Mouse (Mus musculus) erythroblast, embryonic 14.5 days (primary cell): ENCODE measurements around the gene Acyp2. TPM values are rescaled to one million over a fixed set of nuclear protein-coding genes. Genes with fewer than 3 reads are reported as not detected.
"Not testable (repeated sequence)": the region's sequence is repeated elsewhere in the genome, so short reads cannot be mapped to it uniquely, and the experiment has no call there.

Source experiments
- H3K27me3 ChIP-seq: 2 replicates; pipeline ENCODE4 v1.6.1; 2012; ENCODE audit warnings: inconsistent platforms; ENCODE audit not compliant: control insufficient read depth
- H3K36me3 ChIP-seq: 2 replicates; pipeline ENCODE4 v1.6.1; 2012; ENCODE audit warnings: mild to moderate bottlenecking, inconsistent platforms; ENCODE audit not compliant: control insufficient read depth
- H3K4me1 ChIP-seq: 2 replicates; pipeline ENCODE4 v1.6.1; 2012; ENCODE audit warnings: inconsistent platforms; ENCODE audit not compliant: control insufficient read depth
- H3K4me3 ChIP-seq: replicated peaks from 2 replicates; pipeline ENCODE3; 2012; ENCODE audit warnings: moderate library complexity, mild to moderate bottlenecking, inconsistent platforms
- H3K9me3 ChIP-seq: 2 replicates; pipeline ENCODE4 v1.6.1; 2012; ENCODE audit warnings: low read length, inconsistent platforms, mixed read lengths; ENCODE audit not compliant: control insufficient read depth
- GATA1 ChIP-seq: IDR thresholded peaks from 2 replicates; pipeline ENCODE4 v1.6.1; 2012; ENCODE audit warnings: low read length, inconsistent platforms, mixed read lengths
- TAL1 ChIP-seq: IDR thresholded peaks from 3 replicates; pipeline ENCODE4 v1.6.1; 2012; ENCODE audit warnings: low read length, inconsistent platforms, mixed read lengths
- polyA plus RNA-seq: library from polyadenylated mRNA; stranded (reverse); fragments of >175 nt; gene quantifications from 2 replicates; pipeline ENCODE4 v1.2.3, GENCODE M21; 2012

Acyp2 gene
- polyA plus RNA-seq, 1 experiment = 0.39 TPM

DNA sequence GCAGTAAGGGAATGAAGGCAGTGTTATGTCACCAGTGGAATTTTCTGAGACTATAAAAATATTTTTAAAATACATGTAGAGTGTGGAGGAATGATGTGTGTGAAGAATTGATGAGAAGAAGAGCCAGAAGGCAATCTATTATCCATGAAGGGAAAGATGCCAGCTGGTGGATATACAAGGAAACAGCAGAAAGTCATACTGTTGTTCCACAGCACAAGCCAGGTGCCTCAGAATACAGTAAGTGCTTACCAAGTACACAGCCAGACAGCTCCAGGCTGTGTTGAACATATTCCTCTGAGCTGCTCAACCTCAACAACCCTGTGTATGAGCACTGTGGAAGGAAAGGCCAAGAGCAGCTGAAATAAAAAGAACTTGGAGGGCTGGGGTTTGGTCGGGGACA, 13.7 kb downstream of the Acyp2 start:
- Histone ChIP-seq H3K36me3 (no peaks in the 10 kb centered on the region), H3K27me3 (no peaks in the 10 kb centered on the region), H3K9me3 (no peaks in the 10 kb centered on the region), H3K4me1 (peaks cover 2% of the 10 kb centered on the region; the same call in 1 of the 2 replicates), H3K4me3 (no peak overlapping the region)
- TF ChIP-seq TAL1 (no peak), GATA1 (no peak)

DNA sequence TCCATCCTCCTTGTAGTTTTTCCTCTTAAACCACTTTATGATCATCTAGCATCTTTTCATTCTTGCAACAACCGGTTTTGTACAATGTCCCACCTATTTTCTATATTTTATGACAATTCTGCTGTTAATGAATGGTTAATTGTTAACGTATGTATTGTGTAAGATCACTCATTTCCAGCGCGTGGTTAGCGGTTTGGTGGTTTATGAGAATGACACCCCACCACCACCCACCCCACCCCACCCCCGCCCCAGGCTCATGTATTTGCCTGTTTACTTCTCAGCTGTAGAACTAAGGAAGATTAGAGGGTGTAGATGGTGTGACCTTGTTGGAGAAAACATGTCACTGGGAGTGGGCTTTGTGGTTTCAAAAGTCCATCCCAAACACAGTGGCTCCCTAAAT, 18.9 kb downstream of the Acyp2 start:
- no peaks in the 10 kb centered on the region for H3K9me3 ChIP-seq

DNA sequence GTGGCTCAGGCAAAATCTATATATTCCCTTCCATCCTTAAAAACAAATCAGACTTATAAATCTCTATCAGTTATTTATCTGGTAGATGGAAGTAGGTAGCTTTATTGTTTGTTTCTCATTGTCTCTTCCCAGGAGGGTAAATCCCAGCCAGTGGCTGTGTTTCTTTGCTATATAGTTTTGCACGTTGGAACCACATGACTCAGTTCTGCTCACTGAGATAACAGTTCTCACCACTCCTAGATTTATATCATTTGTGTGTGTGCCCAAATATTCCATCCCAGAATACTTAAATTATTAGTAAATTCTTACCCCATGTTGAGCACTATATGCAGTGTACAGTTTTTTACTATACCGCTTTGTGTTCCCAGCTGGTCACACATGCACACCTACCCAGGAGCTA, 26.2 kb downstream of the Acyp2 start:
- H3K9me3 ChIP-seq = no peaks in the 10 kb centered on the region
- no peaks in the 10 kb centered on the region; the same call in 1 of the 2 replicates for H3K36me3 ChIP-seq
- H3K4me3 ChIP-seq = peak overlapping the region; percentile 9
- H3K4me1 ChIP-seq = peaks cover 54% of the 10 kb centered on the region
- TF ChIP-seq TAL1 = no peak
- no peak for TF ChIP-seq GATA1
- no peaks in the 10 kb centered on the region for H3K27me3 ChIP-seq

More for the DNA sequence above, 18.9 kb downstream of the Acyp2 start:
- H3K36me3 ChIP-seq = no peaks in the 10 kb centered on the region
- TF ChIP-seq GATA1 (no peak), TAL1 (no peak)
- H3K4me1 ChIP-seq = no peaks in the 10 kb centered on the region
- H3K27me3 ChIP-seq = no peaks in the 10 kb centered on the region
- no peak overlapping the region for H3K4me3 ChIP-seq

DNA sequence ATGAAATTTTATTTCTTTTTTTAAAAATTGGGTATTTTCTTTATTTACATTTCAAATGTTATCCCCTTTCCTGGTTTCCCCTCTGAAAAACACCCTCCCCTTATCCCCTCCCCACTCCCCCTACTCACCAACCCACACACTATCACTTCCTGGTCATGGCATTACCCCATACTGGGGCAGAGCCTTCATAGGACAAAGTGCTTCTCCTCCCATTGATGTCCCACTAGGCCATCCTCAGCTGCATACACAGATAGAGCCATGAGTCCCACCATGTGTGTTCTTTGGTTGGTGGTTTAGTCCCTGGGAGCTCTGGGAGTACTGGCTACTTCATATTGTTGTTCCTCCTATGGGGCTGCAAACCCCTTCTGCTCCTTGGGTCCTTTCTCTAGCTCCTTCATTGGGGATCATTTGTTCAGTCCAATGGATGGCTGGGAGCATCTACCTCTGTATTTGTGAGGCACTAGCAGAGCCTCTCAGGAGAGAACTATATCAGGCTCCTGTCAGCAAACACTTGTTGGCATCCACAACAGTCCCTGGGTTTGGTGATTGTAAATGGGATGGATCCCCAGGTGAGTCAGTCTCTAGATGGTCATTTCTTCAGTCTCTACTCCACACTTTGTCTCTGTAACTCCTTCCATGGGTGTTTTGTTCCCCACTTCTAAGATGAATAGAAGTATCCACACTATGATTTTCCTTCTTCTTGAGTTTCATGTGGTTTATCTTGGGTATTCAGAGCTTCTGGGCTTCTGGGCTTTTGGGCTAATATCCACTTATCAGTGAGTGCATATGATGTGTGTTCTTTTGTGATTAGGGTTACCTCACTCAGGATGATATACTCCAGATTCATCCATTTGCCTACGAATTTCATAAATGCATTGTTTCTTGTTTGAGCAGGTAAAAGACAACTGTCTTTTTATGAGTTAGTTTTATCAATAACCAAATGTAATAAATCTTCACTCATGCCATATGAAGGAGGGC, 27.7 kb downstream of the Acyp2 start:
- H3K27me3 ChIP-seq, H3K36me3 ChIP-seq, H3K4me3 ChIP-seq, H3K9me3 ChIP-seq: not testable (repeated sequence)
- TF ChIP-seq TAL1 (peak; percentile 74), GATA1 (peak; percentile 66; the same call in 1 of the 2 replicates)
- H3K4me1 ChIP-seq = peaks cover 64% of the 10 kb centered on the region

DNA sequence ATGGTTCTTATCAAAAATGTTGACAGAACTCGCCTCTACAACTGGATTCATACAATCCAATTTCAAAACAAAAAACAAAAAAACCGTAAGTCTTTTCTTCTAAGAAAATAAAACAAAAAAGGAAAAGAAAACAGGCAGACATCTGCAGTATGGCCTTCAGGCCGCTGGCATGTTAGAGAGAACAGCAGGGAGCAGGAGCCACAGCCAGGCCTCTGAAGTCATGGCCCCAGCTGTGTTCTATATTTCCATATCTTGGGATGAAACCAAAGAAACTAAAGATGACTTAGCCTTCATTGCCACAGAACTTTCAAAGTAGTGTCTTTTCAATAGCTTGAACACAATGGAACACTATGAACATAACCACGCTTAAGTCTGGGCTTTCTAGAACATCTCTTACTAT, 31.2 kb downstream of the Acyp2 start:
- no peaks in the 10 kb centered on the region for H3K9me3 ChIP-seq
- H3K4me1 ChIP-seq = peaks cover 85% of the 10 kb centered on the region
- H3K36me3 ChIP-seq = peaks cover 6% of the 10 kb centered on the region
- H3K27me3 ChIP-seq = no peaks in the 10 kb centered on the region
- no peak for TF ChIP-seq TAL1
- TF ChIP-seq GATA1 = no peak
- no peak overlapping the region for H3K4me3 ChIP-seq

DNA sequence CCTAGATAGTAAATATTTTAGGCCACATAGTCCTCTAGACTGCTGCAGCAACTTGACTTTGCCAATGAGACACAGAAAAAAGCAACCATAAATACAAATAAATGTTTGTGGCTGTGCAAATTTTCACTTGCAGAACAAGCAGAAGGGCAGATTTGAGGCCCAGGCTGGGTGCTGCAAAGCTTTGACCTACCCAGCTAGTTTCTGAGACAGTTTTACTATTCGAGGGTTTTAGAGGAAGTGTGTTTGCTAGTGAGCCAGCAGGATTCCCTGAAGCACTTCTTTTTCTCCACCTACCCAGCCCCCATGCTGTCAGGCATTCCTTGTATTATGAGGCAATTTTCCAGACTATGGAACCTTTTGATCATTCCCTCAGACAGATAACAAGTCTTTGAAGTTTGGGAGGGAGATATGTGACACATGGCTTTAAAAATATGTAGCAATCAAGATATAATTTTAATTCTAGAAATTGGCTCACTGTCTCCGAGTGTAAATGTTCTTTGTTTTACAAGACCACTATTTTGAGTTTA, 31.8 kb downstream of the Acyp2 start:
- no peak overlapping the region for H3K4me3 ChIP-seq
- no peaks in the 10 kb centered on the region for H3K9me3 ChIP-seq
- TF ChIP-seq GATA1 = no peak
- TF ChIP-seq TAL1 = no peak
- H3K36me3 ChIP-seq = peaks cover 6% of the 10 kb centered on the region
- peaks cover 85% of the 10 kb centered on the region for H3K4me1 ChIP-seq
- no peaks in the 10 kb centered on the region for H3K27me3 ChIP-seq

DNA sequence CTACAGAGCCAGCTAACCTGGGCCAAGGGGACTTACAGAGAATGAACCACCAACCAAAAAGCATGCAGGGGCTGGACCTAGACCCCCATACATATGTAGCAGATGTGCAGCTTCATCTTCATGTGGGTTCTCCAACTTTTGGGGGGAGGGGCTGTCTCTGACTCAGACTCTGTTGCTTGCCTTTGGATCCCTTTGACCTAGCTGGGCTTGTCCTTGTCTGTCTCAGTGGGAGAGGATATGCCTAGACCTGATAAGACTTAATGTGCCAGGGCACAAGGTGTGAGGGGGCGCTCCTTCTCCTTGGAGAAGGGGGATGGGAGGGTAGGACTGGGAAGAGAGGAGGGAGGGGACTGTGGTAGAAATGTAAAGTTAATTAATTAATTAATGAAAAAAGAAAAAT, 33.4 kb downstream of the Acyp2 start:
- H3K4me3 ChIP-seq = no peak overlapping the region
- peaks cover 6% of the 10 kb centered on the region for H3K36me3 ChIP-seq
- no peaks in the 10 kb centered on the region for H3K27me3 ChIP-seq
- no peak for TF ChIP-seq TAL1
- no peak for TF ChIP-seq GATA1
- peaks cover 79% of the 10 kb centered on the region for H3K4me1 ChIP-seq
- no peaks in the 10 kb centered on the region for H3K9me3 ChIP-seq

DNA sequence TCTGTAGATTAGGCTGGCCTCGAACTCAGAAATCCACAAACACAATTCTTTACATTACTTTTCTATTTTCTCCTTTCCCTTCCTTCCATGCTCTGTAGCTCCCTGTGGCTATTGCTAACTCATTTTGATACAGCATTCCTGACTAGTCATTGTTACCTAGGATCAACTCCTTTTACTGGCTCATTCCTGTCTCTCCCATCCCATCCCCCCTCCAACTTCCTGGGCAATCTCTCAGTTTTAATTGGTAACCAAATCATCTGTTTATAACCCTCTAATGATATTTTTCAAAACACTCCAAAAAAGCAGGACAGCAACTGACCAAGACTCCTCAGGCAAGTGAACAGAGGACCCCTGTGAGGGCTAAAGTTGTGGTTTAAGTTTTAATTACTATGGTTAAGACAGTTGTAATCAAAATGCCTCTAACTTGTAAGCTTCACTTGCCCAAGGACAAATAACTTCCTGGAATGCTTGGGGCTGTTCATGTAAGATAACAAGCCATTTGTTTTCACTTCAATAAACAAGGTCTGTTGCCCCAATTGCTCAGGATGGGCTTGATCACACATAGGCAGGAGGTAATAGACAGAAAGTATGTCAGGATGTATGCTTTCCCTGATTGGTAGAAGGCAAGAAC, 35.4 kb downstream of the Acyp2 start:
- no peak overlapping the region for H3K4me3 ChIP-seq
- peaks cover 65% of the 10 kb centered on the region for H3K4me1 ChIP-seq
- H3K9me3 ChIP-seq = no peaks in the 10 kb centered on the region
- H3K36me3 ChIP-seq = peaks cover 6% of the 10 kb centered on the region
- TF ChIP-seq TAL1 (peak; percentile 29; the same call in 1 of the 3 replicates), GATA1 (no peak)
- no peaks in the 10 kb centered on the region for H3K27me3 ChIP-seq

DNA sequence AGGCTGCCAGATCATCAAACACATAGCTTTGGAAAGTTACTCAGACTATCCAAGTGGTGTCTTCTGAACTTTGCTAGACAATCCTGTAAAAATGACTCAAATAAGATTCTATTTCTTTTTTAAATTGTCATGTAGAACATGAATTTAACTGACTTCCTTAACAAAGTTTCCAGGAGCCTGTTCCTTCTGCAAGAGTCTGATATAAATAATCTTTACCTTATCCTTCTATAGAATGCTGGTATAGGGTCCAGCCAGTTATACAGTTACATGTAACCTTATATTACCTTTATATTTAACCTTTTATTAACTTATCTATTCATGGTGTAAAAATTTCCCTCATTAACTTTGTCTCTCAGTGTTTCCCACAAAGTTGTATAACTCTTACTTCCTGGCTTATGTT, 36.7 kb downstream of the Acyp2 start:
- H3K4me1 ChIP-seq = peaks cover 66% of the 10 kb centered on the region
- peaks cover 6% of the 10 kb centered on the region for H3K36me3 ChIP-seq
- no peaks in the 10 kb centered on the region for H3K9me3 ChIP-seq
- H3K27me3 ChIP-seq = no peaks in the 10 kb centered on the region
- TF ChIP-seq TAL1 (no peak), GATA1 (no peak)
- no peak overlapping the region for H3K4me3 ChIP-seq
